Mouse (Mus musculus) urinary bladder, postnatal 36 days (tissue): ENCODE measurements around the gene St8sia1.

ENCODE experiments used
- DNase-seq, 2 experiments: peaks; one replicate each; pipeline ENCODE4 v3.0.0; 2022; ENCODE audit warnings: low spot score in 2 of 2, mixed read lengths in 1 of 2

The St8sia1 gene

GRCm38 (mm10) chr6:142825449-142825848, 138.8 kb downstream of the St8sia1 start:
- no peak for DNase-seq

GRCm38 (mm10) chr6:142823008-142823787, 141.1 kb downstream of the St8sia1 start:
- DNase-seq = no peak

- no peak for DNase-seq
Observed at GRCm38 (mm10) chr6:142818306-142818705, 145.9 kb downstream of the St8sia1 start.

DNA sequence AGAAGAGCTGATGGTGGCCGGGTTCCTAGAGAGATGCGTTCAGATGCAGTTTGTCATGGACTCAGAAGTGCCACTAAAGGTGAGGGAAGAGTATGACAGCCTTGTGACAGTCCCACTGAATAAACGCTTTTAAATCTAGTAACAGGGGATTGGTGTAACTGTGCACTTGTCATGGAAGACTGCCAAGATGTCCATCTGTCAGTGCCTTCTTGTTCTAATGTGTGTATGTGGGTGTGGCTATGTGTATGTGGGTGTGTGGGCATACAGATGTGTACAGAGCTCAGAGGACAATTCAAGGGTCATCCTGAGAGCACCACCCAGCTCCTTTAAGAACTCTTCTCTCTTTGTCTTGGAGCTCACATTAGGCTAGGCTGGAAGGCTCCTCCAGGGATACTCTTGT, 148.7 kb downstream of the St8sia1 start:
- no peak for DNase-seq

DNA sequence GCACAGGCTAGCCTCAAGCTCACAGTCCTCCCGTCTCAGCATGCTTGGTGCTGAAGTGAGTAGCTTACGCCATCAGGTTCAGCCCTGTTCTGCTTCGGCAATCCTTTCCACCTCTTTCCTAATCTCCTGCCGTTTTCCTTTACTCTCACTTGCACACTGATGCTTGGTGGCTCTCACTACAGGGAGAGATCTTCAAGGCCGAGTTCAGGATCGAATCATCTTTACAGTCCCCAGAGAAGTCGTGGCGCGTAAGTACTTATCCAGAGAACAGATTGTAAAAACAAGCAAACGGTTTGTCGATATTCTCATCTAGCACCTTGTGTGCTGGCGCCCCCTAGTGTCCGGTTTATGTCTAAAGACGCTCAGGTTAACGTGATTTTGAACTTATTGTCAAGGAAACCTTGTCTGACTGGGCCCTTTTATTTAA, 149.7 kb downstream of the St8sia1 start:
- DNase-seq = peak; percentile 65 to 75

DNA sequence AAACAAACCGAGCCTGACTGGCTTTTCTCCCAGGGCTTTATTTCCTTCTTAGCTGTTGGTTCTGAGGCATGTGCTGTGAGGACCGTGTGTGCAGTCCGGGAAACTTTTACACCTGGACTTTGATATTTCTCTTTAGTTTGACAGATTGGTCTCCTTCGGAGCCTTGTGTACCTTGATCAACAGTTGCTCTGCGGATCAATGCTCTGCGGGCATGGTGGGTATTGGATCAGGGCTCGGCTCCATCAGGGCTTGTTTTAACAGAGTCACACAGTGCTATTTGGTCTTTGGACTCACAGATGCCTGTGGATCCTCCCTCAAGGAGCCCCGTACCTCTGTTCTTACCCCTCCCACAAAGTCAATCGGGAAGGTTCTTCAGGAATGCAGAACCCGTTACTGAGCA, 150.2 kb downstream of the St8sia1 start:
- no peak for DNase-seq

DNA sequence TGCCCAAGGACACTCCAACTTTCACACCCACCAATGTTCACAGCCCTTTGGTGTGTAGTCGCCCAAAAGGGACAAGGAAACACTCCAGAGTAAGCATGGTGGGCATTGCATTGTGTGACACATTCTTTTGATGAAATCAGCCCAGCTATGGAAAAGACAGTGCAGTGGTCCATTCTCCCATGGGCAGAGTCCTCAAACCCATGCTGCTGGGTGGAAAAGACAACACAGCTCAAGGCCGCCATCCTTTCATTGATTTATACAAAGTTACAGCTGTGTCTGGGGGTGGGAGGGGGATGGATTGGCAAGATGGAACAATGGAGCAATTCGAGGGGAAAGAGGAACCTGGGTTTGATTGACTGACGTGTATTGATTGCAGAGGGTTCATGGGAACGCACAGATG, 151.3 kb downstream of the St8sia1 start:
- DNase-seq = no peak

GRCm38 (mm10) chr6:142810239-142810638, 154.0 kb downstream of the St8sia1 start:
- DNase-seq = no peak

- no peak for DNase-seq
Observed at GRCm38 (mm10) chr6:142809373-142810098, 154.7 kb downstream of the St8sia1 start.

- DNase-seq = no peak
Observed at GRCm38 (mm10) chr6:142806326-142806725, 157.9 kb downstream of the St8sia1 start.

- no peak for DNase-seq
Observed at GRCm38 (mm10) chr6:142804402-142804801, 159.8 kb downstream of the St8sia1 start, which contains the start of gene Sult6b2. Gene Sult6b2, minus strand, starts transcription at chr6:142804502.

GRCm38 (mm10) chr6:142802617-142803525, 161.4 kb downstream of the St8sia1 start:
- DNase-seq = no peak

DNA sequence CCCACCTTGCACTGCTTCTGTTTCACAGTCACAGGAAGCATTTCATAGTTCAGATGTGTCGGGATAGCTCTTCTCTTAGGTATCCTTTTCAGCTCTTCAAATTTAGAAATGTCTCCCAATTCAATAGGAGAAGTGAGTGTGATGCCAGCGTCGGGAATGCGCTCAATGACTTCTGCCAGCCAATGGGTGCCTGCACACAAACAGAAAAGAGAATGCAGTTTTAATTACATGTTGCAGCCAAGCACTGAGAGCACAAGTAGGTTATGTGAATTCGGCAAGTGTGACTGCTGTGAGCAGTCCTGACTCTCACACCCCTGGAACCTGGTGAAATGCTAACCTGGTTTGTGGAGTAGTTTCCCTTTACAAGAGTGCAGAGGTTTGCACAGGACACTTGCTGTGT, 162.6 kb downstream of the St8sia1 start:
- no peak for DNase-seq

GRCm38 (mm10) chr6:142799704-142800374, 164.4 kb downstream of the St8sia1 start:
- DNase-seq = no peak

- DNase-seq = no peak
Observed at GRCm38 (mm10) chr6:142798837-142799236, 165.4 kb downstream of the St8sia1 start.

DNA sequence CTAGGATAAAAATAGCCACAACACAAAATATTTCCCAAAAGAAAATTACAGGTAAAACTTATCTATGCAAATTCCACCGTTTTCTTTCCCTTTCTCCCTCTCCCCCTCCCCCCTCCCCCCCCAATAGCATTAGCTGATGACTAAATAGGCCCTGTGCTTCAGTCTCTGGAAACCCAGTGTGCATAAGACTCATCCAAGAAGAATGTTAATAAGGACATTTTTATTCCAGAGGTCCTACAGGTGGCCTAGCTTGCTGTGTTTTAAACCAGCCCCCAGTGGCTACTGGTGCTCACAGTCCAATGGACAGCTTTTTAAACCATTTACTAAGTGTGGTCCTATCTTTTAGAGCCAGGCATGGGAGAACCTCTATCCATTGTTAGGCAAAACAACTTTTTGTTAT, 166.3 kb downstream of the St8sia1 start:
- DNase-seq = no peak

- no peak for DNase-seq
Observed at GRCm38 (mm10) chr6:142795655-142796441, 168.4 kb downstream of the St8sia1 start.

- DNase-seq = no peak
Observed at GRCm38 (mm10) chr6:142795087-142795486, 169.2 kb downstream of the St8sia1 start.

DNA sequence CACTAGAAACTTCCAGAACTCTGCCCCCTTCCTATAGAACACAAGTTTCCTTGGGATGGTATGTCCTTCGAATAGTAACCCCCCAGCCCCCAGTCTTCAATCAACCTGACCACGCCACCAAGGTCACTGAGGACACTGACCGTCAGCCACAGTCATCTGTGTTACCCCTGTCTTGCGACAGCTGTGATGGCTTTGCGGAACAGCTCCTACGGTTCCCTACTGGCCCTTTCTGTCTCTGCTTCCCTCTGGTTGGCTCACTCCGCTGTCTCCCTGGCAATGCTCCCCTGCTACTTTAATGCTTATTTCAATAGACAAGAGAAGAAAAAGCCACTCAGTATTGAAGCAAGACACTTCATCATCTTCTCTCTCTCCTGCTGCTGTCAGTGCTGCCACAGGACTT, 170.8 kb downstream of the St8sia1 start:
- no peak for DNase-seq

DNA sequence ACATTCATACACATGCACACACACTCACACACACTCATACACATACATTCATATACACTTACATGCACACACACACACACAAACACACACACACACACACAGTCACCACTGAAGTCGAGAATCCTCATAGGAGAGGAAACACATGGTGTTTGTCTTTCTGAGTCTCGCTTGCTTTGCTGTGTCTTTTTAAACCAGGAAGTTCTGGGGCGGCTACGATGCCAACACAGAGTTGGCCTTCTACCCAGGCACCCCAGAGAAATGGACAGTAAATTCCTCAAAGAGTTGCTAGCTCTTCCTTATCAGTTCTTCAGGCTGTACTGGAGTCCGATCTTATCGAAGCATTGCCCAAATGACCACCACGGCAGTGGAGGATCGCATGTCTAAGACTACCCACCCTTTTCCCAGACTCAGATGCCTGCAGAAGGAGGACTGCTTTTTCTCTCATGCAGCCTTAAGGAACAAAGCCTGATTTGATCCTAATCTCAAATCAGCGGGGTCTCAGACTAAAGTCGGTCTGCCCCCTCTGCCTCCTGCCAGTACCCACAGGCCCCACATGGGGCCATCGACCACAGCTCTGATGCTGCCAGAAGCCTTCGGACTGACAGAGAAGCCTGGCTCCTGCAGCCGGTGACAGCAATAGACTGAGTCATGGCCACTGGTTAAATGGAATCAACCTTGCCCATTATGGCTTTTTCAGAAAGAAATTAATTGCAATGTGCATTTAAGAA, 171.8 kb downstream of the St8sia1 start:
- no peak for DNase-seq
